Mouse (Mus musculus): ENCODE measurements around the gene Usp40. TPM values are rescaled to one million over a fixed set of nuclear protein-coding genes. Genes with fewer than 3 reads are reported as not detected.
A peak's percentile ranks its signal among the peaks of the same experiment; 100 is the strongest.
"Not testable (repeated sequence)": the region's sequence is repeated elsewhere in the genome, so short reads cannot be mapped to it uniquely, and the experiment has no call there.

Gene Usp40
- 10 to 100 TPM; 21.4 to 25.6 TPM for total RNA-seq (2021)

- peak; percentile 80 to 81 for DNase-seq
Observed at GRCm38 (mm10) chr1:88008211-88008697, at the start of gene Usp40. Gene Usp40, minus strand, starts transcription at chr1:88008551.

GRCm38 (mm10) chr1:88055088-88055487, 46.7 kb upstream of the Usp40 start, which contains the start of gene Ugt1a10:
Gene Ugt1a10, plus strand, starts transcription at chr1:88055388.
- DNase-seq, result no peak

GRCm38 (mm10) chr1:88047408-88047807, 39.1 kb upstream of the Usp40 start:
- not testable (repeated sequence) for DNase-seq

- DNase-seq, result not testable (repeated sequence)
Observed at GRCm38 (mm10) chr1:88044832-88045437, 36.6 kb upstream of the Usp40 start.

- DNase-seq, result not testable (repeated sequence)
Observed at GRCm38 (mm10) chr1:88043044-88043443, 34.7 kb upstream of the Usp40 start.

GRCm38 (mm10) chr1:88025244-88025643, 16.9 kb upstream of the Usp40 start:
- DNase-seq, result not testable (repeated sequence)

GRCm38 (mm10) chr1:88015371-88015770, 7.0 kb upstream of the Usp40 start:
- no peak for DNase-seq

- DNase-seq, result no peak
Observed at GRCm38 (mm10) chr1:88014671-88015070, 6.3 kb upstream of the Usp40 start.

GRCm38 (mm10) chr1:88014194-88014593, 5.8 kb upstream of the Usp40 start:
- no peak for DNase-seq

GRCm38 (mm10) chr1:88013726-88014125, 5.4 kb upstream of the Usp40 start:
- DNase-seq, result no peak

GRCm38 (mm10) chr1:88009521-88009920, 1.2 kb upstream of the Usp40 start:
- no peak for DNase-seq

GRCm38 (mm10) chr1:88008735-88009134, 384 bp upstream of the Usp40 start:
- no peak for DNase-seq

GRCm38 (mm10) chr1:88007692-88008210, 600 bp downstream of the Usp40 start:
- DNase-seq, result no peak

GRCm38 (mm10) chr1:87992716-87993115, 15.6 kb downstream of the Usp40 start:
- DNase-seq, result no peak

- DNase-seq, result no peak
Observed at GRCm38 (mm10) chr1:87982291-87982690, 26.1 kb downstream of the Usp40 start.

- no peak for DNase-seq
Observed at GRCm38 (mm10) chr1:87970381-87970780, 38.0 kb downstream of the Usp40 start.

- DNase-seq, result no peak
Observed at GRCm38 (mm10) chr1:87961459-87962167, 46.7 kb downstream of the Usp40 start.

- no peak for DNase-seq
Observed at GRCm38 (mm10) chr1:87960752-87961151, 47.6 kb downstream of the Usp40 start.

GRCm38 (mm10) chr1:87959998-87960431, 48.3 kb downstream of the Usp40 start:
- no peak for DNase-seq

- DNase-seq, result no peak
Observed at GRCm38 (mm10) chr1:87959532-87959931, 48.8 kb downstream of the Usp40 start.

- no peak for DNase-seq
Observed at GRCm38 (mm10) chr1:87958931-87959330, 49.4 kb downstream of the Usp40 start.

- DNase-seq, result no peak
Observed at GRCm38 (mm10) chr1:87953073-87953472, 55.3 kb downstream of the Usp40 start.

GRCm38 (mm10) chr1:87951641-87952040, 56.7 kb downstream of the Usp40 start:
- no peak for DNase-seq

- no peak for DNase-seq
Observed at GRCm38 (mm10) chr1:87947681-87948091, 60.7 kb downstream of the Usp40 start.

Data from layer of hippocampus, postnatal 36 days (tissue).